Mouse (Mus musculus): Measurements from ENCODE around the gene Slit3. TPM values are rescaled to one million over a fixed set of nuclear protein-coding genes. Genes with fewer than 3 reads are reported as not detected.

Slit3 gene
- polyA plus RNA-seq, 1 experiment from 2014 or later = 9.0 TPM

DNA sequence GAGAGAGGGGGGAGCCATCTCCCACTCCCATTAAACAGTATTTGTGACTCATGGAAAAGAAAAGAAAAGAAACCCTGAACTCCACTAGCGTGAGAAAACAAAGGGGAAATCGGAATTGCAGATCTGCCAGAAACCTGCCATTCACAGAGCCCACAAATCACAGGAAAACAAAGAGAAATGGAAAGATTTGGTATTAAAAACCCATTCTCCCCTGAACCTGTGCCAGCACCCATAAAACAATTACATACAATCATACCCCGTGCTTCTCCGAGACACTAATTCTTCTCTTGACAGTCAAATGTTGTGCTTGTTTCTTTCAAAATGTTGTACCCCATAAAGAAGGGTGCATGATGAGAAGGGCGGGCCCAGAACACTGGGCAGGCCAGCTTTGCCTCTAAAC is 185.9 kb downstream of the Slit3 start:
- Histone ChIP-seq H3K9me3 (ENCODE audit: control insufficient read depth, low read length) (no peaks in the 10 kb centered on the region), H3K36me3 (ENCODE audit: control insufficient read depth, insufficient read depth, low read length) (no peaks in the 10 kb centered on the region), H3K27me3 (replicated peaks; ENCODE audit: control insufficient read depth, insufficient read depth, low read length) (no peaks in the 10 kb centered on the region), H3K27ac (ENCODE audit: low read depth, low read length) (no peak overlapping the region), H3K4me1 (ENCODE audit: control insufficient read depth, insufficient read depth, low read depth, low read length) (peaks cover 2% of the 10 kb centered on the region; the same call in 1 of the 2 replicates), H3K9ac (ENCODE audit: low read depth, low read length) (no peak overlapping the region), H3K4me3 (ENCODE audit: low read length) (no peak overlapping the region), H3K4me2 (ENCODE audit: low read length) (no peak overlapping the region)
- WGBS = 45% methylated on average over 5 of the region's 5 CpGs
- no peak for ATAC-seq

DNA sequence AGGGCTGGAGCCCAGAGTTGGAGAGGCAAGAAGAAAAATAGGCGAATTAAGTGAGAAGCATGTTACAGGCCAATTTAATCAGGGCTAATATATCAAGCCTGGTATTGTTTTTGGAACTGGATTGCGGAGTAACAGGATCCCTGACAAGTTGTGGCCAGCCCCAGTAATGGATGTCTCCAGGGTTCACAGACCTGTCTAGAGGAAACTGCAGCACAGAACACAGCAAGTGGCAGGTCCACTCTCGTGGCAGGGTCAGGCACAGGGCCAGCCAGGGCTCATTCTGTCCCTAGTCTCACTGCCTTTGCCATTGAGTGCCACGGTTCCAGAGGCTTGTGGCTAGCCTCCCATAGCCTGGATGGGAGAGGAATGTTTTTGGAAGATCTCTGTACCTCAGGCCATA is 187.0 kb downstream of the Slit3 start:
- Histone ChIP-seq H3K9me3 (ENCODE audit: control insufficient read depth, low read length) (no peaks in the 10 kb centered on the region), H3K27ac (ENCODE audit: low read depth, low read length) (no peak overlapping the region), H3K4me1 (ENCODE audit: control insufficient read depth, insufficient read depth, low read depth, low read length) (peaks cover 2% of the 10 kb centered on the region; the same call in 1 of the 2 replicates), H3K27me3 (replicated peaks; ENCODE audit: control insufficient read depth, insufficient read depth, low read length) (peaks cover 2% of the 10 kb centered on the region; the same call in 1 of the 2 replicates), H3K9ac (ENCODE audit: low read depth, low read length) (no peak overlapping the region), H3K4me3 (ENCODE audit: low read length) (no peak overlapping the region), H3K4me2 (ENCODE audit: low read length) (no peak overlapping the region), H3K36me3 (ENCODE audit: control insufficient read depth, insufficient read depth, low read length) (no peaks in the 10 kb centered on the region)
- no peak for ATAC-seq
- 66% methylated on average over 4 of the region's 4 CpGs for WGBS

DNA sequence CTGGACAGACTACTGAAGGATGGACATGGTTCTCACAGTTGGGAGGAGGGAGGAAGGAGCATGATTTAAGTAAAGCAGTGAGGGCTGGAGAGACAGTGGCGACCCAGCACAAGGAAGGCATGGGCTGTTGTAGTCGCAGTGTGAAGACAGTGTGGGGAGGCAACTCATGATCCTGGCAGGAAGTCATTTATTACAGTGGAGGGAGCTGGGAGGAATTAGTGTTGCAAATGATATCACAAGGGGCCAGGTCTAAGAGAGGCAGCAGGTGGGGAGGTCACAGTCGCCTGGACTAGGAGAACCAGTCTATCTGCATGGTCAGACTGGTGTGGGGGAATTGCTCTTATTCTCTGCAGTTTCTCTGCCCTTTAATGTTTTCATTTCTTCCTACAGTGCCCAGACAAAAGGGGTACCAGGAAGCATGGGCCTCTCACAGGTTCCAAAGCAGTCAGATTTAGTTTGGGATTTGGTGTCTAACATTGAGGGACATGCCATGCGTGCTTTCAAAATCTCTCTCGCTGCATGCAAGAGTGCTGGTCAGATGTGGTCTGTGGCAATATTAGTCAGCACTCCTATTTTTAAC is 194.5 kb downstream of the Slit3 start:
- Histone ChIP-seq H3K27ac (ENCODE audit: low read depth, low read length) (no peak overlapping the region), H3K27me3 (replicated peaks; ENCODE audit: control insufficient read depth, insufficient read depth, low read length) (peaks cover 2% of the 10 kb centered on the region; the same call in 1 of the 2 replicates), H3K4me3 (ENCODE audit: low read length) (no peak overlapping the region), H3K4me2 (ENCODE audit: low read length) (no peak overlapping the region), H3K9ac (ENCODE audit: low read depth, low read length) (no peak overlapping the region), H3K9me3 (ENCODE audit: control insufficient read depth, low read length) (no peaks in the 10 kb centered on the region), H3K36me3 (ENCODE audit: control insufficient read depth, insufficient read depth, low read length) (no peaks in the 10 kb centered on the region), H3K4me1 (ENCODE audit: control insufficient read depth, insufficient read depth, low read depth, low read length) (no peaks in the 10 kb centered on the region)
- no peak for ATAC-seq
- WGBS = 80% methylated on average over 5 of the region's 5 CpGs

DNA sequence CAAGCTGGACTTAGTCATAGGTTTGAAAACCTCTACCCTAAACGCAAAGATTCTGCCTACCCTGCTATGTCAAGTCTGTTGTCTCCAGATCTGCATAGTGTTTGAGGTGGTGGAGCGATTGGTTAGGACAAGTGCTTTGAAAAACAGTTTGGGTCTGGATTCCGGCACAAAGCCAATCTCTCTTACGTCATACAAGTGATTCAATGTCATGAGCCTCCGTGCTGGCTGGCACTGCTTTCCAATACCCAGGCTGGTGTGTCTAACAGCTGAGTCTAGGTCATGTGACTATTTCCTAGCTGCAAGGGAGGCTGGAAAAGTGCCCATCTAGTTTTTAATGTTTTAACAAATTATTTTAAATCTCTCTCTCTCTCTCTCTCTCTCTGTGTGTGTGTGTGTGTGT is 196.2 kb downstream of the Slit3 start:
- no peak for ATAC-seq
- Histone ChIP-seq H3K4me3 (ENCODE audit: low read length) (no peak overlapping the region), H3K27me3 (replicated peaks; ENCODE audit: control insufficient read depth, insufficient read depth, low read length) (peaks cover 2% of the 10 kb centered on the region; the same call in 1 of the 2 replicates), H3K9ac (ENCODE audit: low read depth, low read length) (no peak overlapping the region), H3K9me3 (ENCODE audit: control insufficient read depth, low read length) (no peaks in the 10 kb centered on the region), H3K36me3 (ENCODE audit: control insufficient read depth, insufficient read depth, low read length) (no peaks in the 10 kb centered on the region), H3K4me2 (ENCODE audit: low read length) (no peak overlapping the region), H3K4me1 (ENCODE audit: control insufficient read depth, insufficient read depth, low read depth, low read length) (no peaks in the 10 kb centered on the region), H3K27ac (ENCODE audit: low read depth, low read length) (no peak overlapping the region)
- 91% methylated on average over 5 of the region's 5 CpGs for WGBS

DNA sequence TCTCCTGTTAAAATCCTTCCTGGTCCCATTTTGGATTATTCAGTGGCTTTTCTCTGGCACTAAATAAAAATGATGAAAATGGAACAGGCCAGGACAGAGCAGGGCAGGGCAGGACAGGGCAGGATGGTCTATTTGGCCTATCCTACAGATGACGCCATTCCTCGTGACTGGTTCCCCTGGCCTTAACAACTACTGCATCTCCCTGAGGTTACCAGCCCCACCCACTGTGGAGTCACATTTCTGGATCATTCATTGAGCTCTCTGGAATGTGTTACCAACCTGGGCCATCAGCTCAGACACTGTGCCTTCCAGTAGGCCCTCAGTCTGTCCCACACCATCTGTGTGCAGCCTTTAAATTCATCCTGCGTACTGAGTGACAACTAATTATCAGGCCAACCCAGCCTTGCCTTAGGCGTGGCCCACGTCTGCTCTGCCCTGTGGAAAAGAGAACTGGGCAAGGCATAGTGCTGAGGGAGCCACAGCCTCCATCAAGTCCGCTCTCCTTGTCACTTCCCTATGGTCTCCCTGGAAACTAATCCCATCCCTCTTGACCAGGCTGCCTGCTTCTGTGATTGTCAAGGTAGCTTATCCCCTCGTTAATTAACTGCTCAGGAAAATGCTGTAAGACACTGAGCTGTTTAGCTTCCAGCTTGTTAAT is 196.9 kb downstream of the Slit3 start:
- H3K4me2 ChIP-seq (ENCODE audit: low read length) = no peak overlapping the region
- H3K9ac ChIP-seq (ENCODE audit: low read depth, low read length) = no peak overlapping the region
- H3K27ac ChIP-seq (ENCODE audit: low read depth, low read length) = no peak overlapping the region
- no peaks in the 10 kb centered on the region for H3K9me3 ChIP-seq (ENCODE audit: control insufficient read depth, low read length)
- H3K36me3 ChIP-seq (ENCODE audit: control insufficient read depth, insufficient read depth, low read length) = no peaks in the 10 kb centered on the region
- no peaks in the 10 kb centered on the region for H3K4me1 ChIP-seq (ENCODE audit: control insufficient read depth, insufficient read depth, low read depth, low read length)
- WGBS = 52% methylated on average over 7 of the region's 7 CpGs
- H3K4me3 ChIP-seq (ENCODE audit: low read length) = no peak overlapping the region
- no peaks in the 10 kb centered on the region for H3K27me3 ChIP-seq (replicated peaks; ENCODE audit: control insufficient read depth, insufficient read depth, low read length)
- peak; percentile 82 for ATAC-seq

DNA sequence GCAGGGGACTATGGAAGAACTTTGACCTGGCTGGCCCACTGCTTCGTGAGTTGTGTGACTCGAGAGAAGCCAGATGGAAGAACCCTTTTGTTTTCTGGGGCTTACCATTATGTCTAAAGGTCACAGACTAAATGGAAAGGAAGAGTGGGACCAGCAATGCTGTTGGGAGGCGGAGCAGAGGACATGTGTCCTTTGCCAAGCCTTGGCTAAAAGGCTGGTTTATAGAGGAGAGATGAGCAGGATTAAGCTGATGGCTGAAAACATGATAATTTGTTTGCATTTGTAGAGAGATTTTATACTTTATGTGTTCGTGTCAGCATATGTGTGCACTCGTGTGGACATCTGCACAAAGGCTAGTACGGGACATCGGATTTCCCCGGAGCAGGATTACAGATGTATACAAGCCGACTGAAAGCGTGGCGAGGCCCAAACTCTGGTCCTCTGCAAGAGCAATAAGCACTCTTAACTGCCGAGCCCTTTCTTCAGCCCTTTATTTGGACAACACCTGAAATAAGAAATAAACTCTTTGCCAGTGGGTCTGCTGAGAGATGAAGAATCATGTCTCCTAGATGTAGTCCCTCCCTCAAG is 197.5 kb downstream of the Slit3 start:
- no peak overlapping the region for H3K27ac ChIP-seq (ENCODE audit: low read depth, low read length)
- ATAC-seq = peak; percentile 49
- H3K4me1 ChIP-seq (ENCODE audit: control insufficient read depth, insufficient read depth, low read depth, low read length) = no peaks in the 10 kb centered on the region
- WGBS = 72% methylated on average over 12 of the region's 12 CpGs
- no peaks in the 10 kb centered on the region for H3K9me3 ChIP-seq (ENCODE audit: control insufficient read depth, low read length)
- H3K27me3 ChIP-seq (replicated peaks; ENCODE audit: control insufficient read depth, insufficient read depth, low read length) = no peaks in the 10 kb centered on the region
- H3K36me3 ChIP-seq (ENCODE audit: control insufficient read depth, insufficient read depth, low read length) = no peaks in the 10 kb centered on the region
- H3K9ac ChIP-seq (ENCODE audit: low read depth, low read length) = no peak overlapping the region
- no peak overlapping the region for H3K4me3 ChIP-seq (ENCODE audit: low read length)
- no peak overlapping the region for H3K4me2 ChIP-seq (ENCODE audit: low read length)

DNA sequence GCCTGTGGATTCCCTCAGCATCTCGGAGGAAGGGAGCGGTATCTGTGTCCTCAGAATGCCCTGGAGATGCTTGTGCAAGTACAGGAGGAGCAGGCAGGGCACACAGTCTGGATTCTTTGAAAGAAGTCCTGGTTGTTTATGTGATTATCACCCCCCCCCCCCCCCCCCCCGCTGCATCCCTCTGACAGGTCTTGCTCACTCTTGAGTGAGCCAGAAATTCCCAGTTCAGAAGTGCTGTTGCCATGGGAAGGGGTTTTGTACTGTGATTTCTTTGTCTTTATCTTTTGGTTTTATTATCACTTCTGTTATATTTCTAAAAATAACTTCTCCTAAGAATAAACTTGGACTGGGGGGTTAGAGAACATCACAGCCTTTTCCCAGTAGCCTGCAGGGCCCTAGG is 199.5 kb downstream of the Slit3 start:
- ATAC-seq = no peak
- Histone ChIP-seq H3K4me3 (ENCODE audit: low read length) (no peak overlapping the region), H3K9me3 (ENCODE audit: control insufficient read depth, low read length) (no peaks in the 10 kb centered on the region), H3K27ac (ENCODE audit: low read depth, low read length) (no peak overlapping the region), H3K4me1 (ENCODE audit: control insufficient read depth, insufficient read depth, low read depth, low read length) (no peaks in the 10 kb centered on the region), H3K36me3 (ENCODE audit: control insufficient read depth, insufficient read depth, low read length) (no peaks in the 10 kb centered on the region), H3K9ac (ENCODE audit: low read depth, low read length) (no peak overlapping the region), H3K27me3 (replicated peaks; ENCODE audit: control insufficient read depth, insufficient read depth, low read length) (0 out of 2 replicates have a peak, but pooled peaks cover 2% of the 10 kb centered on the region), H3K4me2 (ENCODE audit: low read length) (no peak overlapping the region)
- 81% methylated on average over 2 of the region's 3 CpGs for WGBS

DNA sequence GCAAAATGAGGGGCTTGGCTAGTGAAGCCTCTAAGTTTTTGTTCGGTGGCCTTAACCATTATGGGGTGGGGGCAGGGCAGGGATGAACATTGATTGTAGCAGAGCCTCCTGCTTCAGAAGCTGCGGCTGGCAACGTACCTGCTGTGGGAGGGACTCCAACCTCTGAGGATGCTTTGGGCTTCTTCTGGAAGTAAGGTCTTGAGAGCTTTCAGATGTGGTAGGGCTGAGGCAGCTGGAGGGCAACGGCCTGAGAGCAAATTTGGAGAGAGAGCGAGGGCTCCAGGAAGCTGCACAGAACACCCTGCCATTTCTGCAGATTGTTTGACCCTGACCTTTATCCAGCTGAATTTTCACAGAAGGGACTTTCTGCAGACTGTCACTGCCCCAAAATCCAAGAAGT is 203.4 kb downstream of the Slit3 start:
- H3K9me3 ChIP-seq (ENCODE audit: control insufficient read depth, low read length) = no peaks in the 10 kb centered on the region
- H3K4me2 ChIP-seq (ENCODE audit: low read length) = no peak overlapping the region
- no peak overlapping the region for H3K27ac ChIP-seq (ENCODE audit: low read depth, low read length)
- no peak overlapping the region for H3K4me3 ChIP-seq (ENCODE audit: low read length)
- 69% methylated on average over 5 of the region's 5 CpGs for WGBS
- H3K4me1 ChIP-seq (ENCODE audit: control insufficient read depth, insufficient read depth, low read depth, low read length) = no peaks in the 10 kb centered on the region; the same call in 1 of the 2 replicates
- H3K9ac ChIP-seq (ENCODE audit: low read depth, low read length) = no peak overlapping the region
- no peak for ATAC-seq
- H3K27me3 ChIP-seq (replicated peaks; ENCODE audit: control insufficient read depth, insufficient read depth, low read length) = 0 out of 2 replicates have a peak, but pooled peaks cover 4% of the 10 kb centered on the region
- H3K36me3 ChIP-seq (ENCODE audit: control insufficient read depth, insufficient read depth, low read length) = no peaks in the 10 kb centered on the region

DNA sequence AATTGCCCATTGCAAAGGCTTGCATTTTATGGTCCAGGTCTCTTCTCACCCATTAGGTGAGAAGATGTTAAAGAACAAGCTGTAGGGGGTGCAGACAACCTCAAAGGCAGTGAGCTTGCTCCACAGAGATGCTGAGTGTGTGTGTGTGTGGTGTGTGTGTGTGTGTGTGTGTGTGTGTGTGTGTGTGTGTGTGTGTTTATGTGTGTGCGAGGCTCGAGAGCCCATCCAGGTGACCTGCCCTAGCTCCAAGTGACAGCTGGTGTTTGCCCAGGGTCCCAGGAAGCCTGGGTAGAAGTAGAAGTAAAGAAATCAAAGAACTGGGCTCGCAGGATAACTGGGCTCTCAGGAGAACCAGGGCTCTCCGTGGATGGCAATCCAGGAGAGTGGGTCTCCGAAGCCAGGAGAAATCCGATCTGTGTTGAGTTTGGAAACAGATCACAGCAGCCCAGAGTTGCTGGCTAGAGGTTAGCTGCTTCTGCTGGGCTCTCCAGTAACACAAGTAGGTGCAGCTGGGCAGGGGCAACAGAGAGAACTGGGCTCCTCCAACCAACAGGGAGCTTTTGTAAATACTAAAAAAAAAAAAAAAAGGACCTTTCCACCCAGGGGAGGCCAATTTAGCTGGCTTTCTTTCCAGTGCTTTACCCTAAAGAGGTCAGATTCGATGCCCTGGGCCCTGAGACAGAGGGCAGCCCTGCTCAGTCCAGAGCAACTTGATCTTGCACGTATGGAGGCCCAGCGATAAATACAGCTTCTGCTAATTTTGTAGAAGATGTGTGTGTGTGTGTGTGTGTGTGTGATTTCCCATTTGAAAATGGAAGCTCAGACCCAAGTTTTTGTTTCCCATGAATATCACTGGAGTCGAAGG is 204.3 kb downstream of the Slit3 start:
- no peaks in the 10 kb centered on the region for H3K9me3 ChIP-seq (ENCODE audit: control insufficient read depth, low read length)
- no peaks in the 10 kb centered on the region; the same call in 1 of the 2 replicates for H3K4me1 ChIP-seq (ENCODE audit: control insufficient read depth, insufficient read depth, low read depth, low read length)
- no peaks in the 10 kb centered on the region for H3K36me3 ChIP-seq (ENCODE audit: control insufficient read depth, insufficient read depth, low read length)
- H3K27ac ChIP-seq (ENCODE audit: low read depth, low read length) = no peak overlapping the region
- ATAC-seq = no peak
- 0 out of 2 replicates have a peak, but pooled peaks cover 4% of the 10 kb centered on the region for H3K27me3 ChIP-seq (replicated peaks; ENCODE audit: control insufficient read depth, insufficient read depth, low read length)
- 48% methylated on average over 10 of the region's 10 CpGs for WGBS
- H3K9ac ChIP-seq (ENCODE audit: low read depth, low read length) = no peak overlapping the region
- no peak overlapping the region for H3K4me3 ChIP-seq (ENCODE audit: low read length)
- H3K4me2 ChIP-seq (ENCODE audit: low read length) = no peak overlapping the region

Measured in hindbrain, embryonic 16.5 days (tissue).